Mouse (Mus musculus) lung, adult 2 months (tissue): ENCODE measurements around the gene Eid1. TPM values are rescaled to one million over a fixed set of nuclear protein-coding genes. Genes with fewer than 3 reads are reported as not detected.

Experiments
- DNase-seq: peaks from one replicate; pipeline ENCODE4 v3.0.0; 2022
- H3K4me1 ChIP-seq: fragments of 200-500 bp; 2 replicates; pipeline ENCODE4 v1.6.1; 2011; ENCODE audit warnings: low read length; ENCODE audit not compliant: control insufficient read depth, insufficient read depth
- H3K4me3 ChIP-seq: fragments of 200-500 bp; replicated peaks from 2 replicates; pipeline ENCODE3; 2011; ENCODE audit warnings: low read depth, mild to moderate bottlenecking, control low read depth, low read length; ENCODE audit errors: extremely low read depth
- CTCF ChIP-seq: fragments of 200-500 bp; IDR thresholded peaks from 2 replicates; pipeline ENCODE4 v1.5.1; 2011; ENCODE audit warnings: mild to moderate bottlenecking, low read length, control low read depth; ENCODE audit not compliant: insufficient read depth
- POLR2A ChIP-seq: fragments of 200-500 bp; IDR thresholded peaks from 2 replicates; pipeline ENCODE4 v1.6.1; 2011; ENCODE audit warnings: low read depth, mild to moderate bottlenecking, control low read depth, low read length, borderline replicate concordance; ENCODE audit errors: extremely low read depth
- WGBS: fragments of 180-500 bp; shearing (Covaris S2); methylation state at CpG from one replicate; pipeline ENCODE4 v1.1.7; 2018; 5-methylcytosine and 5-hydroxymethylcytosine counted together
- polyA plus RNA-seq: library from polyadenylated mRNA; depleted of rRNA; stranded (reverse); fragments of >200 nt; gene quantifications from 2 replicates; pipeline ENCODE4 v1.2.3, GENCODE M21; 2012

The Eid1 gene
- polyA plus RNA-seq, 1 experiment, result 23.2 TPM

GRCm38 (mm10) chr2:125666668-125667067 is 6.2 kb upstream of the Eid1 start:
- no peak for DNase-seq
- Histone ChIP-seq H3K4me1 (no peaks in the 10 kb centered on the region), H3K4me3 (no peak overlapping the region)
- TF ChIP-seq POLR2A (no peak), CTCF (no peak)
- WGBS, result 71% methylated on average over 4 of the region's 4 CpGs

DNA sequence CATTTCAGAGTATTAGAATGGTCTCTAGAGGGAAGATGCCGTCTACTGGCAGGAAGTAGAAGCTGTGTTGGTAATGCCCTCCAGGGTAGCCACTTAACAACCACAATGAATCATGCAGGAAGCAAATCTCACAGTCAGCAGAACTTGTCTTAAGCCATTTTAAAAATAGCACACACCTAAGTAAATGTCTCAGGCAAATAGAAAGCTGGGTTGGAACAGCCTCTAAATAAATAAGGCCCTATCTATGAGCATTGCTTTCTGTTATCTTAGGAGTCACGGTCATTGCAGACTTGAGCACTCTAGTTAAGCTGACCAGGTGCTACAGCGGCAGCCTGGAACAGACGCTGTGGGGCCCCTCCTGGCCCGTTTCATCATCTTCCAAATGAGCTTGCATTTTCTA is 5.7 kb upstream of the Eid1 start:
- no peak for DNase-seq
- Histone ChIP-seq H3K4me1 (no peaks in the 10 kb centered on the region), H3K4me3 (no peak overlapping the region)
- TF ChIP-seq CTCF, result no peak
- no peak for TF ChIP-seq POLR2A
- 38% methylated on average over 5 of the region's 5 CpGs for WGBS

GRCm38 (mm10) chr2:125667721-125668120 is 5.2 kb upstream of the Eid1 start:
- Histone ChIP-seq H3K4me3 (no peak overlapping the region), H3K4me1 (no peaks in the 10 kb centered on the region)
- WGBS, result 76% methylated on average over 7 of the region's 7 CpGs
- DNase-seq, result no peak
- TF ChIP-seq CTCF (no peak), POLR2A (no peak)

DNA sequence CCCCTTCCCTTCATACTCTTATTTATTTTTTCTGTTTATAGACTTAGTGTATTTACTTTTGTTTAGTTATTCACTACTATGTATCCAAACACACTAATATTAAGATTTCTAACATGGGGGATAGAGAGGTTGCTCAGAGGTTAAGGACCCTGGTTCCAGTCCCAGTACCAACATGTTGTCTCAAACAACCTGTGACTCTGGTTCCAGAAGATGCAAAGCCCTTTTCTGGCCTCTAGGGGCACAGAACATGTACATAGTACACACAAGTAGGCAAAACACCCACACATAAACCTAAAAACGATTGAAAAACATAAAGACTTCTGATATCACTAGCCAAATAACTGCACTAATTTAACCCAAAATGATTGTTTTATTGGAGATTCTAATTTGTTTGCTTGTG is 2.0 kb upstream of the Eid1 start:
- no peaks in the 10 kb centered on the region; the same call in 1 of the 2 replicates for H3K4me1 ChIP-seq
- WGBS, result 32% methylated on average over 1 of the region's 1 CpGs
- H3K4me3 ChIP-seq, result no peak overlapping the region
- DNase-seq, result no peak
- TF ChIP-seq CTCF, result no peak
- no peak for TF ChIP-seq POLR2A

GRCm38 (mm10) chr2:125672568-125672956 is 333 bp upstream of the Eid1 start:
- DNase-seq, result no peak
- 15% methylated on average over 15 of the region's 20 CpGs for WGBS
- no peak for TF ChIP-seq CTCF
- TF ChIP-seq POLR2A, result no peak
- no peaks in the 10 kb centered on the region; the same call in 1 of the 2 replicates for H3K4me1 ChIP-seq
- peak overlapping the region; percentile 98 for H3K4me3 ChIP-seq

DNA sequence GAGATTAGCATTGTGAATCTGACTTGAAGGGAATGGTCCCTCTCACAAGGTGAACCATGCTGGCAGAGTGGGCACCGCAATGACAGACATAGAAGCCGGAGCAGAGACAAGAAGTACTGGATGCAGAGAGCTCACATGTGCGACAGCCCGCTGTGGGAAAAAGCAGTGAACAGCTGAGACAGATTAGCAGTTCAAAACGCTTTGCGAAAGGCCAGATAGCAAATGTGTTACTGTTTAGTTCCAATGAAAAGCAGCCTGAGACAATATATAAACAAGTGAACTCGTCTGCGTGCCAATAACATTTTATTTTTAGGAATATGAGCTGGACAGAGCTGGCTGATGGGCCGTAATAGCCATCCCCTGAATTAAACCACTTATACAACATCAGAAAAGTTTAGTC is 8.9 kb downstream of the Eid1 start:
- WGBS, result 52% methylated on average over 9 of the region's 9 CpGs
- H3K4me3 ChIP-seq, result no peak overlapping the region
- DNase-seq, result no peak
- no peaks in the 10 kb centered on the region for H3K4me1 ChIP-seq
- TF ChIP-seq POLR2A, result no peak
- no peak for TF ChIP-seq CTCF

DNA sequence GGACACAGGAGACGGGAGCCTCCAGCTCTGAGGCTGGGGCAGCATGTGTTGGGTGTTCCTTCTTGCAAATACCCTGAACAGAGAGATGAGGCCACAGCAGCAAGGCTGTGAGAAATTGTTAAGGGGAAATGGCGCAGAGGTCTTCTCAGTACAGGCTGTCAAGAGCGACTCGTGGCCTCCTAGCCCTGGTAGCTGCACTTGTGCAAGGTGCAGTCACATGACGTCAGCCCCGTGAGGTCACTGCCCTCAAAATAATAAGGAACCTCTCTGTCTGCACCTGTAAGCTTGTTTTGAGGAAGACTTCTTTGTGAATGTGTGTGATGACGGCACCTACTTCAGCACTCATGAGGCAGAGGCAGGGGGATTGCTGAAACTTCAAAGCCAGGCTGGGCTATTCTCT is 11.0 kb downstream of the Eid1 start:
- Histone ChIP-seq H3K4me1 (no peaks in the 10 kb centered on the region), H3K4me3 (no peak overlapping the region)
- DNase-seq, result no peak
- TF ChIP-seq CTCF, result no peak
- WGBS, result 70% methylated on average over 7 of the region's 7 CpGs

- 56% methylated on average over 10 of the region's 10 CpGs for WGBS
- Histone ChIP-seq H3K4me1 (no peaks in the 10 kb centered on the region), H3K4me3 (no peak overlapping the region)
- TF ChIP-seq CTCF (no peak), POLR2A (no peak)
- DNase-seq, result no peak
Observed at GRCm38 (mm10) chr2:125684559-125685440, 11.9 kb downstream of the Eid1 start.

GRCm38 (mm10) chr2:125685441-125686150 is 12.7 kb downstream of the Eid1 start:
- 61% methylated on average over 9 of the region's 9 CpGs for WGBS
- H3K4me3 ChIP-seq, result no peak overlapping the region
- DNase-seq, result no peak
- no peak for TF ChIP-seq POLR2A
- no peak for TF ChIP-seq CTCF
- no peaks in the 10 kb centered on the region for H3K4me1 ChIP-seq

GRCm38 (mm10) chr2:125692010-125692409 is 19.1 kb downstream of the Eid1 start:
- WGBS, result 35% methylated on average over 2 of the region's 2 CpGs
- DNase-seq, result no peak
- TF ChIP-seq POLR2A (no peak), CTCF (no peak)
- no peak overlapping the region for H3K4me3 ChIP-seq
- 0 out of 2 replicates have a peak, but pooled peaks cover 3% of the 10 kb centered on the region for H3K4me1 ChIP-seq
